Mouse (Mus musculus) right cerebral cortex, adult 18-20 months (tissue): ENCODE results near the gene Myh1.
A peak's percentile ranks its signal among the peaks of the same experiment; 100 is the strongest.

Experiments used
- DNase-seq: peaks from one replicate; pipeline ENCODE4 v3.0.0; 2022; ENCODE audit warnings: mixed read lengths

Gene Myh1

GRCm38 (mm10) chr11:67235639-67236358, 35.9 kb downstream of the Myh1 start:
- peak; percentile 40 for DNase-seq

- no peak for DNase-seq
Observed at GRCm38 (mm10) chr11:67236799-67237198, 36.9 kb downstream of the Myh1 start.

- no peak for DNase-seq
Observed at GRCm38 (mm10) chr11:67237481-67238079, 37.7 kb downstream of the Myh1 start, which contains the start of gene Myh4. Gene Myh4, plus strand, starts transcription at chr11:67238029.

GRCm38 (mm10) chr11:67241051-67241450, 41.2 kb downstream of the Myh1 start:
- DNase-seq = no peak

GRCm38 (mm10) chr11:67253691-67254090, 53.8 kb downstream of the Myh1 start:
- peak; percentile 15 for DNase-seq

GRCm38 (mm10) chr11:67257048-67257447, 57.2 kb downstream of the Myh1 start:
- DNase-seq = no peak

GRCm38 (mm10) chr11:67260956-67261355, 61.1 kb downstream of the Myh1 start:
- no peak for DNase-seq
